8 mouse cellular contexts compared by ENCODE assay signal in genomic region chr1:170884978-170885561, GRCm38 (mm10). TPM values are rescaled to one million over a fixed set of nuclear protein-coding genes. Genes with fewer than 3 reads are reported as not detected.
A peak's percentile ranks its signal among the peaks of the same experiment; 100 is the strongest.
DNase-seq lines count a peak whose midpoint lies in the region; ATAC-seq lines count a peak whose summit lies in the region.

Gm26620 (plus strand) TSS chr1:170885065.
Dusp12 (minus strand) TSS chr1:170885540.

- H3K4me3 ChIP-seq in hindbrain, embryonic 12.5 days = peak within 1 kb of the TSS; percentile 83

- peak; percentile 93 for DNase-seq in R1 (ENCODE audit: low read depth, low spot score)
- DNase-seq in cerebellum, postnatal 25 days = peak; percentile 89 to 92
- DNase-seq in frontal cortex, postnatal 14 days (ENCODE audit: low spot score in 2 of 2) = peak; percentile 78 to 84
- peak; percentile 74 to 75 for DNase-seq in layer of hippocampus, postnatal 25 days (ENCODE audit: extremely low spot score in 1 of 2, low spot score in 1 of 2)
- DNase-seq in lung, postnatal 14 days = peak; percentile 80
- DNase-seq in ovary, postnatal 36 days (ENCODE audit: low spot score) = peak; percentile 85
- DNase-seq in thymus, postnatal 14 days = peak; percentile 85

- peak within 1 kb of the TSS; percentile 73 for H3K4me2 ChIP-seq in hindbrain, embryonic 12.5 days (replicated peaks)

- H3K27me3 ChIP-seq in hindbrain, embryonic 12.5 days = no peaks in the 10 kb centered on the region

- no peaks in the 10 kb centered on the region for H3K9me3 ChIP-seq in hindbrain, embryonic 12.5 days (replicated peaks)

- ATAC-seq in hindbrain, embryonic 12.5 days (ENCODE audit: low FRiP score) = peak; percentile 93

- H3K27ac ChIP-seq in hindbrain, embryonic 12.5 days = peak within 1 kb of the TSS; percentile 77

- peak within 1 kb of the TSS; percentile 87 for H3K9ac ChIP-seq in hindbrain, embryonic 12.5 days

- 0% methylated on average over 46 of the region's 46 CpGs for WGBS in hindbrain, embryonic 12.5 days

- H3K36me3 ChIP-seq in hindbrain, embryonic 12.5 days = peaks cover 8% of the 10 kb centered on the region; the same call in 1 of the 2 replicates

- H3K4me1 ChIP-seq in hindbrain, embryonic 12.5 days = peaks cover 9% of the 10 kb centered on the region

RNA-seq across cellular contexts. Expression of gene Gm26620, which starts in this region (rescaled TPM):
- 0.63 TPM in 1 of 2 replicates, not detected in the other for polyA plus RNA-seq in hindbrain, embryonic 12.5 days (2016; fragmentation: Nextera tagmentation; extraction: Ambion mirVana)
- under 1 TPM; 0.34 to 0.77 TPM for total RNA-seq in layer of hippocampus, postnatal 25 days (2021)

RNA-seq across cellular contexts. Expression of gene Dusp12, which starts in this region (rescaled TPM):
- 35.4 and 35.9 TPM in 2 replicates for polyA plus RNA-seq in hindbrain, embryonic 12.5 days (2016; fragmentation: Nextera tagmentation; extraction: Ambion mirVana)
- total RNA-seq in layer of hippocampus, postnatal 25 days (2021) = 10 to 100 TPM; 13.8 to 19.2 TPM

Comparison
In these comparisons a context has a peak if more than half of its experiments do, and no peak if none do; other contexts are left out.
1. Peak in every context shown above with its lines: DNase-seq, ATAC-seq, H3K4me3 ChIP-seq and H3K27ac ChIP-seq.